Mouse (Mus musculus): Measurements from ENCODE around the gene Dynll2. TPM values are rescaled to one million over a fixed set of nuclear protein-coding genes. Genes with fewer than 3 reads are reported as not detected.
A peak's percentile ranks its signal among the peaks of the same experiment; 100 is the strongest.
"Not testable (repeated sequence)": the region's sequence is repeated elsewhere in the genome, so short reads cannot be mapped to it uniquely, and the experiment has no call there.

Gene Dynll2
- polyA plus RNA-seq, 1 experiment from 2014 or later, result 29.1 TPM

- no peak for DNase-seq (ENCODE audit: low spot score)
Observed at GRCm38 (mm10) chr11:87984571-87984970, 2.8 kb downstream of the Dynll2 start.

GRCm38 (mm10) chr11:87978905-87979304 is 8.4 kb downstream of the Dynll2 start:
- DNase-seq (ENCODE audit: low spot score), result no peak
- Histone ChIP-seq H3K27ac (replicated peaks) (no peak overlapping the region), H3K9me3 (replicated peaks) (no peaks in the 10 kb centered on the region), H3K27me3 (ENCODE audit: low read depth, poor library complexity, severe bottlenecking) (no peaks in the 10 kb centered on the region), H3K36me3 (peaks cover 69% of the 10 kb centered on the region), H3K4me1 (peaks cover 16% of the 10 kb centered on the region), H3K4me3 (no peak overlapping the region)
- WGBS, result 85% methylated on average over 4 of the region's 4 CpGs

More at GRCm38 (mm10) chr11:87984571-87984970, 2.8 kb downstream of the Dynll2 start:
- peaks cover 53% of the 10 kb centered on the region for H3K36me3 ChIP-seq
- WGBS, result 94% methylated on average over 3 of the region's 3 CpGs
- H3K27me3 ChIP-seq (ENCODE audit: low read depth, poor library complexity, severe bottlenecking), result no peaks in the 10 kb centered on the region
- no peak overlapping the region for H3K27ac ChIP-seq (replicated peaks)
- H3K4me1 ChIP-seq, result peaks cover 44% of the 10 kb centered on the region
- H3K4me3 ChIP-seq, result peak overlapping the region; percentile 91
- H3K9me3 ChIP-seq (replicated peaks), result no peaks in the 10 kb centered on the region

- H3K4me3 ChIP-seq; H3K27ac ChIP-seq (replicated peaks); H3K9me3 ChIP-seq (replicated peaks); H3K27me3 ChIP-seq (ENCODE audit: low read depth, poor library complexity, severe bottlenecking); DNase-seq (ENCODE audit: low spot score): not testable (repeated sequence)
- Histone ChIP-seq H3K36me3 (peaks cover 50% of the 10 kb centered on the region), H3K4me1 (peaks cover 12% of the 10 kb centered on the region)
- WGBS, result 86% methylated on average over 8 of the region's 8 CpGs
Observed at GRCm38 (mm10) chr11:87977021-87977420, 10.3 kb downstream of the Dynll2 start.

- Histone ChIP-seq H3K27ac (replicated peaks) (no peak overlapping the region), H3K4me3 (no peak overlapping the region), H3K36me3 (peaks cover 26% of the 10 kb centered on the region), H3K27me3 (ENCODE audit: low read depth, poor library complexity, severe bottlenecking) (no peaks in the 10 kb centered on the region), H3K9me3 (replicated peaks) (no peaks in the 10 kb centered on the region), H3K4me1 (peaks cover 12% of the 10 kb centered on the region)
- DNase-seq (ENCODE audit: low spot score), result peak; percentile 65
- 27% methylated on average over 11 of the region's 11 CpGs for WGBS
Observed at GRCm38 (mm10) chr11:87974477-87975181, 12.7 kb downstream of the Dynll2 start.

GRCm38 (mm10) chr11:87973559-87974305 is 13.6 kb downstream of the Dynll2 start:
- Histone ChIP-seq H3K27me3 (ENCODE audit: low read depth, poor library complexity, severe bottlenecking) (no peaks in the 10 kb centered on the region), H3K4me1 (peaks cover 12% of the 10 kb centered on the region), H3K9me3 (replicated peaks) (no peaks in the 10 kb centered on the region), H3K36me3 (peaks cover 17% of the 10 kb centered on the region), H3K4me3 (no peak overlapping the region), H3K27ac (replicated peaks) (no peak overlapping the region)
- 61% methylated on average over 10 of the region's 10 CpGs for WGBS
- DNase-seq (ENCODE audit: low spot score), result no peak

GRCm38 (mm10) chr11:87972829-87973228 is 14.5 kb downstream of the Dynll2 start:
- WGBS, result 81% methylated on average over 6 of the region's 6 CpGs
- Histone ChIP-seq H3K36me3 (peaks cover 8% of the 10 kb centered on the region), H3K4me1 (peaks cover 20% of the 10 kb centered on the region), H3K27me3 (ENCODE audit: low read depth, poor library complexity, severe bottlenecking) (no peaks in the 10 kb centered on the region), H3K4me3 (no peak overlapping the region), H3K9me3 (replicated peaks) (no peaks in the 10 kb centered on the region), H3K27ac (replicated peaks) (no peak overlapping the region)
- DNase-seq (ENCODE audit: low spot score), result no peak

- Histone ChIP-seq H3K9me3 (replicated peaks) (no peaks in the 10 kb centered on the region), H3K36me3 (no peaks in the 10 kb centered on the region), H3K27me3 (ENCODE audit: low read depth, poor library complexity, severe bottlenecking) (0 out of 2 replicates have a peak, but pooled peaks cover 8% of the 10 kb centered on the region), H3K4me3 (peak overlapping the region; percentile 43), H3K27ac (replicated peaks) (no peak overlapping the region; the same call in 1 of the 2 replicates), H3K4me1 (peaks cover 14% of the 10 kb centered on the region)
- 23% methylated on average over 15 of the region's 20 CpGs for WGBS
- DNase-seq (ENCODE audit: low spot score), result no peak
Observed at GRCm38 (mm10) chr11:87968356-87969122, 18.8 kb downstream of the Dynll2 start.

- 6% methylated on average over 17 of the region's 17 CpGs for WGBS
- H3K9me3 ChIP-seq (replicated peaks), result no peaks in the 10 kb centered on the region
- H3K4me3 ChIP-seq, result peak overlapping the region; percentile 43
Observed at GRCm38 (mm10) chr11:87967692-87968289, 19.5 kb downstream of the Dynll2 start.

GRCm38 (mm10) chr11:87966214-87966613 is 21.1 kb downstream of the Dynll2 start:
- Histone ChIP-seq H3K36me3 (no peaks in the 10 kb centered on the region), H3K4me1 (peaks cover 14% of the 10 kb centered on the region), H3K4me3 (no peak overlapping the region), H3K27me3 (ENCODE audit: low read depth, poor library complexity, severe bottlenecking) (0 out of 2 replicates have a peak, but pooled peaks cover 8% of the 10 kb centered on the region), H3K27ac (replicated peaks) (no peak overlapping the region), H3K9me3 (replicated peaks) (no peaks in the 10 kb centered on the region)
- WGBS, result 52% methylated on average over 10 of the region's 10 CpGs
- DNase-seq (ENCODE audit: low spot score), result no peak

More at GRCm38 (mm10) chr11:87967692-87968289, 19.5 kb downstream of the Dynll2 start:
- Histone ChIP-seq H3K27ac (replicated peaks) (no peak overlapping the region; the same call in 1 of the 2 replicates), H3K4me1 (peaks cover 14% of the 10 kb centered on the region), H3K36me3 (no peaks in the 10 kb centered on the region), H3K27me3 (ENCODE audit: low read depth, poor library complexity, severe bottlenecking) (0 out of 2 replicates have a peak, but pooled peaks cover 8% of the 10 kb centered on the region)
- peak; percentile 86 for DNase-seq (ENCODE audit: low spot score)

- DNase-seq (ENCODE audit: low spot score), result no peak
- Histone ChIP-seq H3K27ac (replicated peaks) (no peak overlapping the region), H3K27me3 (ENCODE audit: low read depth, poor library complexity, severe bottlenecking) (0 out of 2 replicates have a peak, but pooled peaks cover 8% of the 10 kb centered on the region), H3K4me1 (peaks cover 14% of the 10 kb centered on the region), H3K9me3 (replicated peaks) (no peaks in the 10 kb centered on the region), H3K36me3 (no peaks in the 10 kb centered on the region), H3K4me3 (no peak overlapping the region)
- 59% methylated on average over 3 of the region's 3 CpGs for WGBS
Observed at GRCm38 (mm10) chr11:87965293-87965692, 22.0 kb downstream of the Dynll2 start.

- Histone ChIP-seq H3K27me3 (ENCODE audit: low read depth, poor library complexity, severe bottlenecking) (no peaks in the 10 kb centered on the region), H3K36me3 (no peaks in the 10 kb centered on the region), H3K4me3 (no peak overlapping the region), H3K4me1 (no peaks in the 10 kb centered on the region), H3K9me3 (replicated peaks) (no peaks in the 10 kb centered on the region), H3K27ac (replicated peaks) (no peak overlapping the region)
- DNase-seq (ENCODE audit: low spot score), result peak; percentile 33
- 50% methylated on average over 7 of the region's 7 CpGs for WGBS
Observed at GRCm38 (mm10) chr11:87957066-87957465, 30.3 kb downstream of the Dynll2 start.

- WGBS, result 12% methylated on average over 1 of the region's 1 CpGs
- DNase-seq (ENCODE audit: low spot score), result no peak
- H3K4me3 ChIP-seq, result no peak overlapping the region
- no peaks in the 10 kb centered on the region for H3K4me1 ChIP-seq
- no peaks in the 10 kb centered on the region for H3K9me3 ChIP-seq (replicated peaks)
- H3K36me3 ChIP-seq, result no peaks in the 10 kb centered on the region
- H3K27ac ChIP-seq (replicated peaks), result no peak overlapping the region
- H3K27me3 ChIP-seq (ENCODE audit: low read depth, poor library complexity, severe bottlenecking), result no peaks in the 10 kb centered on the region
Observed at GRCm38 (mm10) chr11:87955144-87955543, 32.2 kb downstream of the Dynll2 start.

All from midbrain, embryonic 10.5 days (tissue).